Mouse (Mus musculus) lung, postnatal 0 days (tissue): ENCODE results near the gene Lefty1.
A peak's percentile ranks its signal among the peaks of the same experiment; 100 is the strongest.

Source experiments
- CTCF ChIP-seq: IDR thresholded peaks from 2 replicates; pipeline ENCODE4 v1.5.1; 2016; ENCODE audit warnings: antibody characterized with exemption, mild to moderate bottlenecking
- EP300 ChIP-seq: IDR thresholded peaks from 2 replicates; pipeline ENCODE4 v1.6.1; 2016; ENCODE audit warnings: antibody characterized with exemption, mild to moderate bottlenecking, control low read depth

- TF ChIP-seq CTCF (peak; percentile 55), EP300 (no peak)
Measured at GRCm38 (mm10) chr1:180889841-180890240, 45.0 kb upstream of the Lefty1 start.
